8 mouse cellular contexts compared by ENCODE assay signal in genomic region chr19:38837171-38837641, GRCm38 (mm10). TPM values are rescaled to one million over a fixed set of nuclear protein-coding genes. Genes with fewer than 3 reads are reported as not detected.
DNase-seq lines count a peak whose midpoint lies in the region; ATAC-seq lines count a peak whose summit lies in the region.

No protein-coding gene starts in this region.

- H3K9me3 ChIP-seq in neural tube, embryonic 11.5 days (ENCODE audit: control insufficient read depth, low read length), result no peaks in the 10 kb centered on the region
- no peaks in the 10 kb centered on the region for H3K9me3 ChIP-seq in intestine, embryonic 14.5 days (ENCODE audit: control insufficient read depth, low read length)
- no peaks in the 10 kb centered on the region for H3K9me3 ChIP-seq in limb, embryonic 11.5 days (ENCODE audit: control insufficient read depth, low read length)
- H3K9me3 ChIP-seq in midbrain, embryonic 10.5 days (replicated peaks), result no peaks in the 10 kb centered on the region; the same call in 1 of the 2 replicates

- H3K9ac ChIP-seq in neural tube, embryonic 11.5 days (ENCODE audit: low read length), result peak overlapping the region; percentile 91
- peak overlapping the region; percentile 83 for H3K9ac ChIP-seq in intestine, embryonic 14.5 days (ENCODE audit: low read length)
- peak overlapping the region; percentile 67 for H3K9ac ChIP-seq in limb, embryonic 11.5 days (ENCODE audit: low read length)

- H3K4me3 ChIP-seq in neural tube, embryonic 11.5 days (ENCODE audit: low read depth, low read length), result peak overlapping the region; percentile 84
- peak overlapping the region; percentile 81 for H3K4me3 ChIP-seq in intestine, embryonic 14.5 days (ENCODE audit: low read depth, low read length)
- peak overlapping the region; percentile 73 for H3K4me3 ChIP-seq in limb, embryonic 11.5 days (ENCODE audit: low read depth, low read length)
- peak overlapping the region; percentile 80 for H3K4me3 ChIP-seq in midbrain, embryonic 10.5 days

- WGBS in neural tube, embryonic 11.5 days, result under 1% methylated on average over 53 of the region's 54 CpGs
- under 1% methylated on average over 54 of the region's 54 CpGs for WGBS in intestine, embryonic 14.5 days
- under 1% methylated on average over 54 of the region's 54 CpGs for WGBS in limb, embryonic 11.5 days
- WGBS in midbrain, embryonic 10.5 days, result under 1% methylated on average over 54 of the region's 54 CpGs

- H3K4me1 ChIP-seq in neural tube, embryonic 11.5 days (ENCODE audit: control insufficient read depth, insufficient read depth, low read length), result no peaks in the 10 kb centered on the region
- no peaks in the 10 kb centered on the region for H3K4me1 ChIP-seq in intestine, embryonic 14.5 days (replicated peaks; ENCODE audit: control insufficient read depth, insufficient read depth, low read length)
- H3K4me1 ChIP-seq in limb, embryonic 11.5 days (ENCODE audit: control insufficient read depth, insufficient read depth, low read length), result no peaks in the 10 kb centered on the region
- H3K4me1 ChIP-seq in midbrain, embryonic 10.5 days, result peaks cover 6% of the 10 kb centered on the region

- H3K36me3 ChIP-seq in neural tube, embryonic 11.5 days (ENCODE audit: control insufficient read depth, insufficient read depth, low read length), result no peaks in the 10 kb centered on the region
- H3K36me3 ChIP-seq in intestine, embryonic 14.5 days (ENCODE audit: control insufficient read depth, insufficient read depth, low read length), result no peaks in the 10 kb centered on the region
- no peaks in the 10 kb centered on the region for H3K36me3 ChIP-seq in limb, embryonic 11.5 days (ENCODE audit: control insufficient read depth, insufficient read depth, low read length)
- peaks cover 7% of the 10 kb centered on the region; the same call in 1 of the 2 replicates for H3K36me3 ChIP-seq in midbrain, embryonic 10.5 days

- peak overlapping the region; percentile 60 for H3K4me2 ChIP-seq in neural tube, embryonic 11.5 days (ENCODE audit: low read depth)
- peak overlapping the region; percentile 53 for H3K4me2 ChIP-seq in intestine, embryonic 14.5 days (ENCODE audit: low read length)
- peak overlapping the region; percentile 60 for H3K4me2 ChIP-seq in limb, embryonic 11.5 days (ENCODE audit: low read depth, severe bottlenecking)

- peak overlapping the region; percentile 84 for H3K27ac ChIP-seq in neural tube, embryonic 11.5 days (ENCODE audit: low read depth, low read length)
- peak overlapping the region; percentile 81 for H3K27ac ChIP-seq in intestine, embryonic 14.5 days (ENCODE audit: low read depth)
- no peak overlapping the region for H3K27ac ChIP-seq in limb, embryonic 11.5 days (replicated peaks; ENCODE audit: low read depth, low read length)
- peak overlapping the region; percentile 90 for H3K27ac ChIP-seq in midbrain, embryonic 10.5 days (replicated peaks)

- peak; percentile 52 for ATAC-seq in neural tube, embryonic 11.5 days (ENCODE audit: insufficient read depth, low FRiP score, low TSS enrichment)
- peak; percentile 44 for ATAC-seq in intestine, embryonic 14.5 days (replicated peaks; ENCODE audit: low FRiP score, low TSS enrichment, low read depth)
- ATAC-seq in limb, embryonic 11.5 days (ENCODE audit: insufficient number of reproducible peaks, low FRiP score, low TSS enrichment, low read depth), result peak; percentile 68; the same call in 1 of the 2 replicates

- DNase-seq in neural tube, embryonic 11.5 days (ENCODE audit: low spot score), result peak; percentile 59
- no peak for DNase-seq in neural tube, embryonic 10.5 days (ENCODE audit: extremely low spot score, low spot score)
- peak; percentile 69 for DNase-seq in embryo, embryonic 11 days
- DNase-seq in gastrocnemius, postnatal 4 days (ENCODE audit: low spot score in 2 of 2), result peak; percentile 30 to 51
- DNase-seq in intestine, embryonic 14.5 days (ENCODE audit: low spot score), result peak; percentile 79
- peak; percentile 73 for DNase-seq in limb, embryonic 11.5 days (ENCODE audit: low spot score)
- DNase-seq in midbrain, embryonic 10.5 days (ENCODE audit: low spot score), result peak; percentile 61
- peak; percentile 39 for DNase-seq in spleen, adult 12 weeks (ENCODE audit: low spot score)

- no peaks in the 10 kb centered on the region for H3K27me3 ChIP-seq in neural tube, embryonic 11.5 days (ENCODE audit: control insufficient read depth, insufficient read depth, low read length)
- no peaks in the 10 kb centered on the region for H3K27me3 ChIP-seq in intestine, embryonic 14.5 days (replicated peaks; ENCODE audit: control insufficient read depth, insufficient read depth, low read length)
- H3K27me3 ChIP-seq in limb, embryonic 11.5 days (ENCODE audit: control insufficient read depth, insufficient read depth, low read length), result no peaks in the 10 kb centered on the region
- H3K27me3 ChIP-seq in midbrain, embryonic 10.5 days (ENCODE audit: low read depth, poor library complexity, severe bottlenecking), result no peaks in the 10 kb centered on the region

RNA-seq across cellular contexts. Expression of gene Tbc1d12, which starts 0.8 kb away (rescaled TPM):
- 3.4 and 3.8 TPM in 2 replicates for polyA plus RNA-seq in neural tube, embryonic 11.5 days (2014; fragmentation: Nextera tagmentation; extraction: Ambion mirVana)
- 1 to 10 TPM; 6.5 to 6.9 TPM for total RNA-seq in gastrocnemius, postnatal 4 days (2021)
- polyA plus RNA-seq in intestine, embryonic 14.5 days (2014; fragmentation: Nextera tagmentation; extraction: Ambion mirVana), result 2.3 TPM in 2 replicates
- polyA plus RNA-seq in limb, embryonic 11.5 days (2014; fragmentation: Nextera tagmentation; extraction: Ambion mirVana), result 1.8 and 1.9 TPM in 2 replicates
- polyA plus RNA-seq in midbrain, embryonic 10.5 days (2016; fragmentation: Nextera tagmentation; extraction: Ambion mirVana), result 2.1 and 2.2 TPM in 2 replicates

RNA-seq across cellular contexts. Expression of gene Noc3l, which starts 18.2 kb away (rescaled TPM):
- 11.2 and 11.6 TPM in 2 replicates for polyA plus RNA-seq in neural tube, embryonic 11.5 days (2014; fragmentation: Nextera tagmentation; extraction: Ambion mirVana)
- 1 to 10 TPM; 8.9 to 9.4 TPM for total RNA-seq in gastrocnemius, postnatal 4 days (2021)
- 8.3 and 8.9 TPM in 2 replicates for polyA plus RNA-seq in intestine, embryonic 14.5 days (2014; fragmentation: Nextera tagmentation; extraction: Ambion mirVana)
- polyA plus RNA-seq in limb, embryonic 11.5 days (2014; fragmentation: Nextera tagmentation; extraction: Ambion mirVana), result 12.5 and 12.8 TPM in 2 replicates
- polyA plus RNA-seq in midbrain, embryonic 10.5 days (2016; fragmentation: Nextera tagmentation; extraction: Ambion mirVana), result 9.3 and 9.7 TPM in 2 replicates
